Mouse (Mus musculus) lung, postnatal 0 days (tissue): Measurements from ENCODE around the gene Syna. TPM values are rescaled to one million over a fixed set of nuclear protein-coding genes. Genes with fewer than 3 reads are reported as not detected.
A peak's percentile ranks its signal among the peaks of the same experiment; 100 is the strongest.

ENCODE experiments used
- ATAC-seq: fragments of 200-750 bp; cut with Nextera tagmentation; 2 replicates; pipeline ENCODE4 v1.8.0; 2017; ENCODE audit warnings: moderate library complexity
- DNase-seq: peaks from one replicate; pipeline ENCODE4 v3.0.0-alpha.2; 2016; ENCODE audit warnings: low spot score
- H3K27ac ChIP-seq: fragments of 300-500 bp; sonication (generic); 2 replicates; pipeline ENCODE4 v1.5.1; 2014; ENCODE audit warnings: antibody characterized with exemption, mild to moderate bottlenecking, low read length, mixed read lengths
- H3K27me3 ChIP-seq: fragments of 300-500 bp; sonication (generic); replicated peaks from 2 replicates; pipeline ENCODE4 v1.6.1; 2014; ENCODE audit warnings: low read length, mixed read lengths; ENCODE audit not compliant: insufficient read depth
- H3K36me3 ChIP-seq: fragments of 300-500 bp; sonication (generic); 2 replicates; pipeline ENCODE4 v1.6.1; 2014; ENCODE audit warnings: low read length, mixed read lengths; ENCODE audit not compliant: insufficient read depth
- H3K4me1 ChIP-seq: fragments of 300-500 bp; sonication (generic); 2 replicates; pipeline ENCODE4 v1.6.1; 2014; ENCODE audit warnings: antibody characterized with exemption, low read depth, low read length, mixed read lengths; ENCODE audit not compliant: insufficient read depth
- H3K4me2 ChIP-seq: fragments of 300-500 bp; sonication (generic); replicated peaks from 2 replicates; pipeline ENCODE4 v1.6.1; 2014; ENCODE audit warnings: low read depth, mild to moderate bottlenecking, low read length, moderate library complexity, mixed read lengths
- H3K4me3 ChIP-seq: fragments of 300-500 bp; sonication (generic); 2 replicates; pipeline ENCODE4 v1.5.1; 2014; ENCODE audit warnings: low read depth, low read length
- H3K9ac ChIP-seq: fragments of 300-500 bp; sonication (generic); replicated peaks from 2 replicates; pipeline ENCODE4 v1.6.1; 2014; ENCODE audit warnings: low read depth, mild to moderate bottlenecking
- H3K9me3 ChIP-seq: fragments of 300-500 bp; sonication (generic); 2 replicates; pipeline ENCODE4 v1.6.1; 2016; ENCODE audit warnings: low read length, mixed read lengths
- CTCF ChIP-seq: IDR thresholded peaks from 2 replicates; pipeline ENCODE4 v1.5.1; 2016; ENCODE audit warnings: antibody characterized with exemption, mild to moderate bottlenecking
- EP300 ChIP-seq: IDR thresholded peaks from 2 replicates; pipeline ENCODE4 v1.6.1; 2016; ENCODE audit warnings: antibody characterized with exemption, mild to moderate bottlenecking, control low read depth
- WGBS: fragments of 180-500 bp; shearing (Covaris S2); extraction: QIAGEN DNeasy Blood & Tissue Kit; methylation state at CpG from one replicate; pipeline ENCODE4 v1.1.7; 2014; 5-methylcytosine and 5-hydroxymethylcytosine counted together
- microRNA-seq: library from miRNA; unstranded; fragments of <30 nt; microRNA quantifications from one replicate; pipeline ENCODE4, GENCODE M21; 2016
- polyA plus RNA-seq: library from polyadenylated mRNA; unstranded; fragments of >200 nt; fragmentation: Nextera tagmentation; extraction: Ambion mirVana; gene quantifications from 2 replicates; pipeline ENCODE4 v1.2.1, GENCODE M21; 2015

The Syna gene
- polyA plus RNA-seq, 1 experiment from 2014 or later: 0.24 TPM

- no peak overlapping the region for H3K4me2 ChIP-seq
- H3K4me3 ChIP-seq: no peak overlapping the region
- H3K27ac ChIP-seq: no peak overlapping the region
- H3K9ac ChIP-seq: no peak overlapping the region
- H3K27me3 ChIP-seq: no peaks in the 10 kb centered on the region
- no peaks in the 10 kb centered on the region for H3K9me3 ChIP-seq
- DNase-seq: no peak
- ATAC-seq: no peak
- 92% methylated on average over 2 of the region's 2 CpGs for WGBS
- H3K4me1 ChIP-seq: no peaks in the 10 kb centered on the region
- TF ChIP-seq CTCF (no peak), EP300 (no peak)
- peaks cover 16% of the 10 kb centered on the region; the same call in 1 of the 2 replicates for H3K36me3 ChIP-seq
Observed at GRCm38 (mm10) chr5:134521131-134521530, 38.8 kb downstream of the Syna start.

- DNase-seq: no peak
- H3K9ac ChIP-seq: no peak overlapping the region
- WGBS: 89% methylated on average over 4 of the region's 4 CpGs
- ATAC-seq: no peak
- no peak overlapping the region for H3K4me2 ChIP-seq
- H3K27ac ChIP-seq: no peak overlapping the region
- H3K4me3 ChIP-seq: no peak overlapping the region
- peaks cover 18% of the 10 kb centered on the region; the same call in 1 of the 2 replicates for H3K36me3 ChIP-seq
- H3K27me3 ChIP-seq: no peaks in the 10 kb centered on the region
- no peaks in the 10 kb centered on the region for H3K4me1 ChIP-seq
- no peaks in the 10 kb centered on the region for H3K9me3 ChIP-seq
- TF ChIP-seq CTCF: no peak
- TF ChIP-seq EP300: no peak
Observed at GRCm38 (mm10) chr5:134520120-134520519, 39.9 kb downstream of the Syna start.

DNA sequence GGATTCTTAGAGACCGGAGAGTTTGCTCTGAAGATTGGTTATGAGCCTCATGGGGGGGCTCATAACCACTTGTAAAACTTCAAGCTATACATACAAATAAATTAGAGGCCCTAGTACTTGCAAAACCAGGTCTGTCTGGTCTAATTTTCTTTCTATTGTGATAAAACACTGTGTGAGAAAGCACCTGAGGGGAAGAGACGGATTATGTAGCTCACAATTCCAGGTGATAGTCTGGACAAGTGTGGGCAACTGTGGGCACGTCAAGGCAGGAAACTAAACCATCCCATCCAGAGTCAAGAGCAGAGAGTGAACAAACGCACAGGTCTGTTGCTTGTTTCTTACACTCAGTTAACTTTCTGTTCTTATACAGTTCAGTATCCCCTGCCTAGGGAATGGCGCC, 40.5 kb downstream of the Syna start:
- WGBS: 98% methylated on average over 5 of the region's 5 CpGs
- H3K36me3 ChIP-seq: peaks cover 18% of the 10 kb centered on the region; the same call in 1 of the 2 replicates
- DNase-seq: no peak

DNA sequence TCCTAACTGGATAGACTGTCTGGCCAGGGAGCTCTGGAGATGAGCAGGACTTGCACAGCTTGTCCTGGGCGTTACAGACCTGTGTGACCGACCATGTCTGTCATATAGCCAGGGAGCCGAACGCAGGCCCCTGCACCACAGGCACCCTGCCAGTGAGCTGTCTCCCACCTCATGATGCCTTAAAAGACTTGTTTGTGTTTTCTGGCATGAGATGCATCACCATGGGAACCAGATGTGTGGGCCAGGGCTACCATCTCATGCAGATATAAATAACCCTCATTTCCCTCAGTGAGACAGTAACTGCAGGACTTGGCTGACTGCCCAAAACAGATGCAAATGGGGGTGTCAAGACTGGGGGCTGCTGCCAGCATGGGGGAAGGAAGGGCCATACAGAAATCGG, 47.9 kb downstream of the Syna start:
- H3K27ac ChIP-seq: no peak overlapping the region
- H3K36me3 ChIP-seq: peaks cover 11% of the 10 kb centered on the region; the same call in 1 of the 2 replicates
- no peak overlapping the region for H3K4me2 ChIP-seq
- peak; percentile 76 for ATAC-seq
- H3K9ac ChIP-seq: no peak overlapping the region
- no peak for TF ChIP-seq EP300
- TF ChIP-seq CTCF: no peak
- no peaks in the 10 kb centered on the region for H3K4me1 ChIP-seq
- DNase-seq: peak; percentile 40
- WGBS: 61% methylated on average over 5 of the region's 5 CpGs
- no peak overlapping the region for H3K4me3 ChIP-seq
- no peaks in the 10 kb centered on the region for H3K9me3 ChIP-seq
- no peaks in the 10 kb centered on the region for H3K27me3 ChIP-seq

More for the DNA sequence above, 40.5 kb downstream of the Syna start:
- Histone ChIP-seq H3K27me3 (no peaks in the 10 kb centered on the region), H3K9ac (no peak overlapping the region), H3K4me2 (no peak overlapping the region), H3K4me1 (no peaks in the 10 kb centered on the region), H3K27ac (no peak overlapping the region), H3K4me3 (no peak overlapping the region), H3K9me3 (no peaks in the 10 kb centered on the region)
- TF ChIP-seq EP300 (no peak), CTCF (no peak)
- ATAC-seq: no peak

GRCm38 (mm10) chr5:134510266-134510665, 49.7 kb downstream of the Syna start:
- Histone ChIP-seq H3K36me3 (no peaks in the 10 kb centered on the region), H3K4me1 (no peaks in the 10 kb centered on the region), H3K27me3 (no peaks in the 10 kb centered on the region), H3K9ac (no peak overlapping the region), H3K9me3 (no peaks in the 10 kb centered on the region), H3K27ac (no peak overlapping the region), H3K4me2 (no peak overlapping the region), H3K4me3 (no peak overlapping the region)
- WGBS: 84% methylated on average over 5 of the region's 5 CpGs
- ATAC-seq: no peak
- no peak for DNase-seq
- TF ChIP-seq CTCF: no peak

- Histone ChIP-seq H3K4me2 (no peak overlapping the region), H3K4me1 (no peaks in the 10 kb centered on the region), H3K4me3 (no peak overlapping the region), H3K9ac (no peak overlapping the region), H3K27ac (no peak overlapping the region), H3K9me3 (no peaks in the 10 kb centered on the region), H3K27me3 (no peaks in the 10 kb centered on the region), H3K36me3 (no peaks in the 10 kb centered on the region)
- 78% methylated on average over 5 of the region's 5 CpGs for WGBS
- DNase-seq (no peak), ATAC-seq (no peak)
- TF ChIP-seq EP300 (no peak), CTCF (no peak)
Observed at GRCm38 (mm10) chr5:134508965-134509364, 51.0 kb downstream of the Syna start.

Small RNAs within 50 kb of the gene (microRNA-seq; reads per million reads assigned to microRNA genes)
- not detected for gene Mir7228

Other genes with a start within 250 kb of the Syna start
- 84.9 and 110 TPM in 2 replicates for gene Gtf2i, start 245.4 kb downstream of the Syna start, polyA plus RNA-seq
- gene Gtf2ird1, start 103.5 kb downstream of the Syna start, polyA plus RNA-seq: 31.9 and 36.1 TPM in 2 replicates
- gene Clip2, start 7.7 kb downstream of the Syna start, polyA plus RNA-seq: 3.0 and 4.1 TPM in 2 replicates
- 84.4 and 95.9 TPM in 2 replicates for gene Rfc2, start 21.2 kb upstream of the Syna start, polyA plus RNA-seq
- gene Lat2, start 54.9 kb upstream of the Syna start, polyA plus RNA-seq: 3.0 and 3.2 TPM in 2 replicates
- 403 and 485 TPM in 2 replicates for gene Eif4h, start 79.3 kb upstream of the Syna start, polyA plus RNA-seq
- gene Limk1, start 128.4 kb upstream of the Syna start, polyA plus RNA-seq: 7.2 and 10.2 TPM in 2 replicates
- gene Eln, start 187.2 kb upstream of the Syna start, polyA plus RNA-seq: 1,769 and 1,865 TPM in 2 replicates